Mouse (Mus musculus): ENCODE measurements around the gene Kif3c.

GRCm38 (mm10) chr12:3345038-3345437 is 19.9 kb upstream of the Kif3c start:
- TF ChIP-seq SIN3A (IDR thresholded peaks at IDR 0.05; ENCODE audit: low read length) = no peak
- TF ChIP-seq CTCF (conservative IDR thresholded peaks at IDR 0.05 in 1 of 2, IDR thresholded peaks at IDR 0.05 in 1 of 2; ENCODE audit: low read depth in 2 of 2, low read length in 2 of 2) = no peak
- no peak for TF ChIP-seq MAFK (IDR thresholded peaks at IDR 0.05; ENCODE audit: insufficient replicate concordance, low read length)
- no peak for TF ChIP-seq HCFC1 (IDR thresholded peaks at IDR 0.05; ENCODE audit: low read depth, low read length)
- no peak for TF ChIP-seq POLR2AphosphoS2 (IDR thresholded peaks at IDR 0.05; ENCODE audit: low read depth, low read length)
- no peak for TF ChIP-seq USF1 (IDR thresholded peaks at IDR 0.05; ENCODE audit: low read depth, low read length)
- no peak for TF ChIP-seq POLR2A (IDR thresholded peaks at IDR 0.05; ENCODE audit: low read depth, low read length)
- no peak for TF ChIP-seq ETS1 (conservative IDR thresholded peaks at IDR 0.05; ENCODE audit: low read depth, low read length)
- TF ChIP-seq EP300 (IDR thresholded peaks at IDR 0.05; ENCODE audit: low read length) = no peak
- TF ChIP-seq NELFE (IDR thresholded peaks at IDR 0.05; ENCODE audit: low read depth, low read length) = no peak
- no peak for TF ChIP-seq MAX (IDR thresholded peaks at IDR 0.05; ENCODE audit: low read length)
- no peak for TF ChIP-seq ZC3H11A (IDR thresholded peaks at IDR 0.05; ENCODE audit: low read depth, low read length)
- no peak for TF ChIP-seq TCF12 (IDR thresholded peaks at IDR 0.05; ENCODE audit: low read depth, low read length)
- no peak for TF ChIP-seq MAZ (IDR thresholded peaks at IDR 0.05; ENCODE audit: low read depth, low read length)

Data from CH12.LX (cell line).